Mouse (Mus musculus) hindbrain, postnatal 0 days (tissue): Measurements from ENCODE around the gene Rrn3. TPM values are rescaled to one million over a fixed set of nuclear protein-coding genes. Genes with fewer than 3 reads are reported as not detected.

ENCODE experiments used
- ATAC-seq: fragments of 200-750 bp; cut with Nextera tagmentation; 2 replicates; pipeline ENCODE4 v1.8.0; 2017; ENCODE audit warnings: mild to moderate bottlenecking, moderate TSS enrichment, moderate library complexity
- DNase-seq: peaks from one replicate; pipeline ENCODE4 v3.0.0-alpha.2; 2015; ENCODE audit warnings: low spot score
- H3K27ac ChIP-seq: fragments of 300-500 bp; sonication (generic); 2 replicates; pipeline ENCODE4 v1.5.1; 2014; ENCODE audit warnings: mild to moderate bottlenecking
- H3K27me3 ChIP-seq: fragments of 300-500 bp; sonication (generic); 2 replicates; pipeline ENCODE4 v1.6.1; 2014; ENCODE audit warnings: low read length, mixed read lengths; ENCODE audit not compliant: insufficient read depth
- H3K36me3 ChIP-seq: fragments of 300-500 bp; sonication (generic); 2 replicates; pipeline ENCODE4 v1.6.1; 2014; ENCODE audit warnings: low read length, mixed read lengths; ENCODE audit not compliant: insufficient read depth
- H3K4me1 ChIP-seq: fragments of 300-500 bp; sonication (generic); 2 replicates; pipeline ENCODE4 v1.6.1; 2014; ENCODE audit warnings: antibody characterized with exemption, low read length, mixed read lengths; ENCODE audit not compliant: insufficient read depth
- H3K4me2 ChIP-seq: fragments of 300-500 bp; sonication (generic); 2 replicates; pipeline ENCODE4 v1.6.1; 2014; ENCODE audit warnings: low read depth, mild to moderate bottlenecking, low read length, moderate library complexity, mixed read lengths
- H3K4me3 ChIP-seq: fragments of 300-500 bp; sonication (generic); 2 replicates; pipeline ENCODE4 v1.5.1; 2014; ENCODE audit warnings: low read length
- H3K9ac ChIP-seq: fragments of 300-500 bp; sonication (generic); replicated peaks from 2 replicates; pipeline ENCODE4 v1.6.1; 2014; ENCODE audit warnings: mild to moderate bottlenecking, low read length, moderate library complexity, mixed read lengths
- H3K9me3 ChIP-seq: fragments of 300-500 bp; sonication (generic); 2 replicates; pipeline ENCODE4 v1.6.1; 2016; ENCODE audit warnings: low read length, mixed read lengths
- CTCF ChIP-seq: IDR thresholded peaks from 2 replicates; pipeline ENCODE4 v1.5.1; 2016; ENCODE audit warnings: antibody characterized with exemption, control low read depth, low read depth
- WGBS: fragments of 180-500 bp; shearing (Covaris S2); extraction: QIAGEN DNeasy Blood & Tissue Kit; methylation state at CpG from one replicate; pipeline ENCODE4 v1.1.7; 2014; 5-methylcytosine and 5-hydroxymethylcytosine counted together
- polyA plus RNA-seq: library from polyadenylated mRNA; unstranded; fragments of >200 nt; fragmentation: Nextera tagmentation; extraction: Ambion mirVana; gene quantifications from 2 replicates; pipeline ENCODE4 v1.2.1, GENCODE M21; 2015
- total RNA-seq: library from RNA; depleted of rRNA; stranded (reverse); fragments of >200 nt; gene quantifications from 2 replicates; pipeline ENCODE4 v1.2.3, GENCODE M21; 2014

The Rrn3 gene
- total and polyA plus RNA-seq, 2 experiments from 2014 or later = 73.5 to 74.7 TPM

DNA sequence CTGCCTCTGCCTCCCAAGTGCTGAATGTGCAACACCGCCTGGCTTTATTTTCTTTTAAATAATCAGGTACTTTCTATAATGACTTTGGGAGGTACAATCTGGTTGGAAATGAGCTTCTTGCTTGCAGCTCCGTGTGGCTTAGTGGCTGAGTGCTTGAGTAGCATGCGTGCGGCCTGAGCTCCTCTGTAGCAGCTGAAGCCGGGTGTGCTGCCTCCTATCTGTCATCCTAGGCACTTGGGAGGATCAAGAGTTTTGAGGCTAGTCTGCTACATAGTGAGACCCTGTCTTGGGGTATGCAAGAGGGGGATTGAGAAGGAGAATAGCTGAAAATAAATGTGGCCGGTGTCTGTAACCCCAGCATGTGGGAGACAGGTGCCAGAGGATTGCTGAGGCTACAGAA, 31.6 kb downstream of the Rrn3 start:
- 90% methylated on average over 6 of the region's 6 CpGs for WGBS

DNA sequence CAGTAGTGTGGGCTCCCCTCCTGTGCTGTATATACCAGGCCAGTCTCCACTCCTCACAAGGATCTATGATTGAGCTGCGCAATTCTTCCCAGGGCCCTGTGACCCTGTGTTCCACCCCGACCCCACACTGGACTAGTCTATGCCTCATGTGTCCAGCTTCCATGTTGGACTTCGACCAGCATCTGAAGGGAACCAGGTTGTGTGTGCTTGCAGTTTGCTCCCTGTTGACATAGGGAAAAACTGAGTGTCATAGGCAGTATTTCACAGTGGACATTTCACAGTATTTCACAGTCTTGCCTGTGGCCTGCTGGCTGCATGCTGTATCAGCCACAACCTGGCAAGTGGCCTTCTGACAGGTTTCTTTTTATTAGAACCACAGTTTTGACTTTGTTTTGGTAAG, 32.7 kb downstream of the Rrn3 start:
- 97% methylated on average over 3 of the region's 3 CpGs for WGBS
- Histone ChIP-seq H3K36me3 (peaks cover 58% of the 10 kb centered on the region), H3K4me3 (no peak overlapping the region), H3K27ac (no peak overlapping the region), H3K9me3 (no peaks in the 10 kb centered on the region), H3K4me1 (no peaks in the 10 kb centered on the region), H3K9ac (no peak overlapping the region), H3K4me2 (no peak overlapping the region), H3K27me3 (no peaks in the 10 kb centered on the region)
- DNase-seq (no peak), ATAC-seq (no peak)
- no peak for TF ChIP-seq CTCF

More for the DNA sequence above, 31.6 kb downstream of the Rrn3 start:
- ATAC-seq = no peak
- no peak overlapping the region for H3K27ac ChIP-seq
- TF ChIP-seq CTCF = no peak
- no peak overlapping the region for H3K4me2 ChIP-seq
- no peak overlapping the region for H3K9ac ChIP-seq
- no peak for DNase-seq
- H3K4me3 ChIP-seq = no peak overlapping the region
- peaks cover 67% of the 10 kb centered on the region for H3K36me3 ChIP-seq
- H3K27me3 ChIP-seq = no peaks in the 10 kb centered on the region
- H3K9me3 ChIP-seq = no peaks in the 10 kb centered on the region
- no peaks in the 10 kb centered on the region for H3K4me1 ChIP-seq

- no peaks in the 10 kb centered on the region for H3K27me3 ChIP-seq
- peak within 1 kb of the TSS; percentile 92 for H3K4me3 ChIP-seq
- H3K4me2 ChIP-seq = peak within 1 kb of the TSS; percentile 85
- under 1% methylated on average over 53 of the region's 58 CpGs for WGBS
- H3K4me1 ChIP-seq = peaks cover 13% of the 10 kb centered on the region; the same call in 1 of the 2 replicates
- peak within 1 kb of the TSS; percentile 89 for H3K9ac ChIP-seq
- peak; percentile 97 for DNase-seq
- TF ChIP-seq CTCF = peak; percentile 25
- H3K27ac ChIP-seq = peak within 1 kb of the TSS; percentile 96
- H3K36me3 ChIP-seq = peaks cover 9% of the 10 kb centered on the region
- ATAC-seq = peak; percentile 95
- no peaks in the 10 kb centered on the region for H3K9me3 ChIP-seq
Measured at GRCm38 (mm10) chr16:13818560-13819393, 38.3 kb downstream of the Rrn3 start, which contains the start of gene Ntan1. TSS of gene Ntan1 (plus strand) at chr16:13818845.

GRCm38 (mm10) chr16:13819394-13819743, 38.9 kb downstream of the Rrn3 start:
- peak overlapping the region; percentile 96 for H3K27ac ChIP-seq
- no peaks in the 10 kb centered on the region for H3K27me3 ChIP-seq
- under 1% methylated on average over 36 of the region's 36 CpGs for WGBS
- no peak for TF ChIP-seq CTCF
- H3K9me3 ChIP-seq = no peaks in the 10 kb centered on the region
- H3K36me3 ChIP-seq = peaks cover 7% of the 10 kb centered on the region
- peaks cover 13% of the 10 kb centered on the region; the same call in 1 of the 2 replicates for H3K4me1 ChIP-seq
- ATAC-seq (peak; percentile 54), DNase-seq (no peak)
- H3K4me3 ChIP-seq = peak overlapping the region; percentile 92
- peak overlapping the region; percentile 85 for H3K4me2 ChIP-seq
- H3K9ac ChIP-seq = peak overlapping the region; percentile 89

DNA sequence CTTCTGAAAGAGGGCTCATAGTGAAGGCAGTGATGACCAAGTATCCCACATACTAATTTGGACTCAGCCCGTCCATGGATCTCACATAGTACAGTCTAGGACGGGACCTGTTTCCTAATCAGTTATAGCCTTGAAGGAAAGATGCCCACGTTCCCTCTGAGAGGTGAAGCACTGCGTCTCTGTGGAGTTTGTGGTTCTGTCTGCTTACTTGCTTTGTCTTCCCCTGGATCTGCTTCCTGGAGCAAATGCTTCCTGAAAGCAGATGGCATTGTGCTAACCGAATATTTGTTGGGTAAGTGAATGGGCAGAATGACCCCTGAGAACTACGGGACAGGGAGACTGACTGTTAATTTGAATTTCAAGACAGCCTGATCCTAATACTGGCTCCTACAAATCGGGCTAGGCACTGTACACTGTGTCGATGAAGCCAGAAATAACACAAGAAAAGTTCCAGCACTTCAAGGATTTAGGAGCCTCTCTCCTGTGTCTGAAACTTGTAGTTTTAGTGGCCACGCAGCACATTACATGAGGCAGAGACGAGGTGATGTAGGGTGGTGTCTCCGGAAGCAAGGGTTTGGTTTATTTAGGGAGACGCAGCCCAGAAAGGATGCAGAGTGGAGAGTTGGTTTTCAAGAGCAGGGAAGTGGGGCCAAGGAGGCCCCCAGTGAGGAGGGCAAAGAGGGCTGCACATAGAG, 39.4 kb downstream of the Rrn3 start:
- Histone ChIP-seq H3K36me3 (0 out of 2 replicates have a peak, but pooled peaks cover 4% of the 10 kb centered on the region), H3K4me3 (peak overlapping the region; percentile 92), H3K9me3 (no peaks in the 10 kb centered on the region), H3K9ac (peak overlapping the region; percentile 89), H3K4me1 (peaks cover 13% of the 10 kb centered on the region; the same call in 1 of the 2 replicates), H3K27ac (peak overlapping the region; percentile 96), H3K4me2 (peak overlapping the region; percentile 85), H3K27me3 (no peaks in the 10 kb centered on the region)
- 27% methylated on average over 12 of the region's 12 CpGs for WGBS
- DNase-seq (peak; percentile 15), ATAC-seq (no peak)
- no peak for TF ChIP-seq CTCF

GRCm38 (mm10) chr16:13820771-13821170, 40.3 kb downstream of the Rrn3 start:
- DNase-seq = no peak
- H3K9me3 ChIP-seq = no peaks in the 10 kb centered on the region
- ATAC-seq = no peak
- WGBS = 95% methylated on average over 5 of the region's 5 CpGs
- no peak overlapping the region for H3K9ac ChIP-seq
- TF ChIP-seq CTCF = 0 out of 2 replicates have a peak, but pooled peaks have one; percentile 24
- no peak overlapping the region for H3K27ac ChIP-seq
- peaks cover 13% of the 10 kb centered on the region; the same call in 1 of the 2 replicates for H3K4me1 ChIP-seq
- no peaks in the 10 kb centered on the region for H3K27me3 ChIP-seq
- H3K4me3 ChIP-seq = no peak overlapping the region
- H3K36me3 ChIP-seq = no peaks in the 10 kb centered on the region
- H3K4me2 ChIP-seq = peak overlapping the region; percentile 85; the same call in 1 of the 2 replicates
